Mouse (Mus musculus) bone marrow macrophage, adult 2 months (primary cell): ENCODE measurements at regions not wholly inside any gene's neighbourhood (a gene's known extent, or its start where the extent isn't known, plus 50 kb on each side); places are given as distances from the start of the nearest gene placed in this dataset.

Experiments
- CTCF ChIP-seq: IDR thresholded peaks from 2 replicates; pipeline ENCODE4 v1.5.1; 2012; ENCODE audit warnings: low read depth, mild to moderate bottlenecking, low read length, moderate library complexity
- POLR2A ChIP-seq: IDR thresholded peaks from 2 replicates; pipeline ENCODE4 v1.6.1; 2012; ENCODE audit warnings: mild to moderate bottlenecking, low read depth, low read length, borderline replicate concordance

- TF ChIP-seq POLR2A = no peak
- no peak for TF ChIP-seq CTCF
Measured at GRCm38 (mm10) chr19:37777961-37778360, 80.4 kb downstream of the Cyp26a1 start.
